Mouse (Mus musculus) liver, embryonic 14.5 days (tissue): ENCODE results near the gene Gcnt7.

Experiments
- CTCF ChIP-seq: IDR thresholded peaks from 2 replicates; pipeline ENCODE4 v1.5.1; 2016; ENCODE audit warnings: antibody characterized with exemption, low read depth, control low read depth
- EP300 ChIP-seq: IDR thresholded peaks from 2 replicates; pipeline ENCODE4 v1.6.1; 2016; ENCODE audit warnings: antibody characterized with exemption, low read depth

DNA sequence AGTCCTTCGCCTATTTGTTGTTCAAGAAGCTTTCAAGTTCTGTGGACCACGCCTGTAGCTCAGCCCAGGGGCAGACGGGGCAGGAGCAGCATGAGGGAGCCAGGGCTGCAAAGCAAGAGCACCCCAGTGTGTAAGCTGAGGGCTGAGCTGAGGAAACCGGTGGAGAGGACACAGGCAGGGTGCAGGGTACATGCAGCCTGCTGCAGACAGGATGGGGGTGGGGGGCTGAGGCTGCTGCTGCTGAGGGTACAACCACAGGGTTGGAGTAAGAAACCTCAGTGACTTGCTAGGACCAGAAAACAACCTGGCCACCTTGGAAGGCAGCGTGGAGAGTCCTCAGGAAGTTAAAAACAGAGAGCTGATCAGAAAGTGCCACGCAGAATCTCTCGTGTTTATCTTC lies 21.9 kb upstream of the Gcnt7 start:
- no peak for TF ChIP-seq CTCF
- no peak for TF ChIP-seq EP300
